Mouse (Mus musculus) neutrophil, adult 5-6 weeks (primary cell): ENCODE results near the gene Stoml3. TPM values are rescaled to one million over a fixed set of nuclear protein-coding genes. Genes with fewer than 3 reads are reported as not detected.

Experiments
- ATAC-seq: fragments of 151-379, 151-347 bp; 2 replicates; pipeline ENCODE4 v1.8.0; 2017; ENCODE audit warnings: mild to moderate bottlenecking, moderate TSS enrichment; ENCODE audit not compliant: insufficient number of reproducible peaks, poor library complexity, low FRiP score, severe bottlenecking; ENCODE audit errors: extremely low read depth
- total RNA-seq: library from RNA; stranded (forward); fragments of 200-1000 nt; gene quantifications from 2 replicates; pipeline ENCODE4 v1.2.3, GENCODE M21; 2017

Stoml3 gene
- total RNA-seq: 0.58 and 2.0 TPM in 2 replicates

GRCm38 (mm10) chr3:53488353-53488752, at the start of gene Stoml3:
Gene Stoml3, plus strand, starts transcription at chr3:53488653.
- no peak for ATAC-seq

- no peak for ATAC-seq
Observed at GRCm38 (mm10) chr3:53445540-53445939, 42.9 kb upstream of the Stoml3 start.

GRCm38 (mm10) chr3:53446801-53447200, 41.7 kb upstream of the Stoml3 start:
- ATAC-seq: no peak

GRCm38 (mm10) chr3:53448208-53448607, 40.2 kb upstream of the Stoml3 start:
- ATAC-seq: peak; percentile 68

- ATAC-seq: no peak
Observed at GRCm38 (mm10) chr3:53450666-53451065, 37.8 kb upstream of the Stoml3 start.

GRCm38 (mm10) chr3:53452351-53452750, 36.1 kb upstream of the Stoml3 start:
- no peak for ATAC-seq

GRCm38 (mm10) chr3:53453346-53453745, 35.1 kb upstream of the Stoml3 start:
- no peak for ATAC-seq

GRCm38 (mm10) chr3:53454005-53454404, 34.4 kb upstream of the Stoml3 start:
- no peak for ATAC-seq

- ATAC-seq: no peak
Observed at GRCm38 (mm10) chr3:53454561-53454960, 33.9 kb upstream of the Stoml3 start.

- ATAC-seq: no peak
Observed at GRCm38 (mm10) chr3:53454984-53455383, 33.5 kb upstream of the Stoml3 start.

- no peak for ATAC-seq
Observed at GRCm38 (mm10) chr3:53457750-53458149, 30.7 kb upstream of the Stoml3 start.

GRCm38 (mm10) chr3:53460106-53460505, 28.3 kb upstream of the Stoml3 start:
- no peak for ATAC-seq

GRCm38 (mm10) chr3:53462701-53463045, 25.8 kb upstream of the Stoml3 start:
- ATAC-seq: no peak

- peak; percentile 92 for ATAC-seq
Observed at GRCm38 (mm10) chr3:53463046-53463764, 25.2 kb upstream of the Stoml3 start, which contains the start of the genes Nhlrc3 and Proser1. Gene Nhlrc3, minus strand, starts transcription at chr3:53463332. Gene Proser1, plus strand, starts transcription at chr3:53463666.

GRCm38 (mm10) chr3:53463765-53464114, 24.7 kb upstream of the Stoml3 start:
- no peak for ATAC-seq

GRCm38 (mm10) chr3:53464146-53464698, 24.2 kb upstream of the Stoml3 start:
- no peak for ATAC-seq

GRCm38 (mm10) chr3:53465330-53465729, 23.1 kb upstream of the Stoml3 start:
- no peak for ATAC-seq

- no peak for ATAC-seq
Observed at GRCm38 (mm10) chr3:53466481-53466880, 22.0 kb upstream of the Stoml3 start.

GRCm38 (mm10) chr3:53467356-53467755, 21.1 kb upstream of the Stoml3 start:
- no peak for ATAC-seq

GRCm38 (mm10) chr3:53469650-53470049, 18.8 kb upstream of the Stoml3 start:
- ATAC-seq: no peak

GRCm38 (mm10) chr3:53472061-53472460, 16.4 kb upstream of the Stoml3 start:
- no peak for ATAC-seq
